Mouse (Mus musculus) liver, adult 2 months (tissue): ENCODE data around the gene 4930523C07Rik. TPM values are rescaled to one million over a fixed set of nuclear protein-coding genes. Genes with fewer than 3 reads are reported as not detected.

Experiments used
- DNase-seq: peaks from one replicate; pipeline ENCODE4 v3.0.0-alpha.2; 2011; ENCODE audit warnings: low read depth, low spot score; ENCODE audit errors: extremely low read depth
- H3K27ac ChIP-seq: fragments of 200-500 bp; replicated peaks from 2 replicates; pipeline ENCODE4 v1.5.1; 2012; ENCODE audit warnings: low read depth, mild to moderate bottlenecking, control low read depth, inconsistent platforms, low read length; ENCODE audit not compliant: insufficient read depth
- H3K27me3 ChIP-seq: fragments of 200-500 bp; 2 replicates; pipeline ENCODE4 v1.6.1; 2012; ENCODE audit warnings: mild to moderate bottlenecking, moderate library complexity, low read length, inconsistent platforms; ENCODE audit not compliant: control insufficient read depth, insufficient read depth
- H3K36me3 ChIP-seq: fragments of 200-500 bp; 2 replicates; pipeline ENCODE4 v1.6.1; 2012; ENCODE audit warnings: low read length, inconsistent platforms; ENCODE audit not compliant: control insufficient read depth, insufficient read depth
- H3K4me1 ChIP-seq: fragments of 200-500 bp; 2 replicates; pipeline ENCODE4 v1.6.1; 2011; ENCODE audit warnings: low read length; ENCODE audit not compliant: control insufficient read depth, insufficient read depth
- H3K4me3 ChIP-seq: fragments of 200-500 bp; 2 replicates; pipeline ENCODE4 v1.5.1; 2011; ENCODE audit warnings: low read depth, mild to moderate bottlenecking, control low read depth, low read length, moderate library complexity; ENCODE audit not compliant: insufficient read depth
- H3K79me2 ChIP-seq: fragments of 200-500 bp; 2 replicates; pipeline ENCODE4 v1.6.1; 2012; ENCODE audit warnings: inconsistent platforms, mild to moderate bottlenecking, low read length, moderate library complexity; ENCODE audit not compliant: control insufficient read depth, insufficient read depth
- H3K9ac ChIP-seq: fragments of 200-500 bp; 2 replicates; pipeline ENCODE4 v1.6.1; 2012; ENCODE audit warnings: low read depth, mild to moderate bottlenecking, control low read depth, inconsistent platforms, low read length
- CTCF ChIP-seq: fragments of 200-500 bp; IDR thresholded peaks from 2 replicates; pipeline ENCODE4 v1.5.1; 2011; ENCODE audit warnings: low read depth, low read length, control low read depth
- POLR2A ChIP-seq: fragments of 200-500 bp; IDR thresholded peaks from 2 replicates; pipeline ENCODE4 v1.6.1; 2011; ENCODE audit warnings: low read length, control low read depth; ENCODE audit not compliant: insufficient read depth; ENCODE audit errors: extremely low read depth
- WGBS: fragments of 180-500 bp; shearing (Covaris S2); methylation state at CpG from one replicate; pipeline ENCODE4 v1.1.7; 2018; 5-methylcytosine and 5-hydroxymethylcytosine counted together
- polyA plus RNA-seq: library from polyadenylated mRNA; depleted of rRNA; stranded (reverse); fragments of >200 nt; gene quantifications from 2 replicates; pipeline ENCODE4 v1.2.3, GENCODE M21; 2012
- total RNA-seq: library from RNA; depleted of rRNA; stranded (reverse); fragments of >200 nt; gene quantifications from 2 replicates; pipeline ENCODE4 v1.2.3, GENCODE M21; 2014

Gene 4930523C07Rik
- total and polyA plus RNA-seq, 2 experiments = 5.5 to 13.0 TPM

GRCm38 (mm10) chr1:160027939-160028338, 16.2 kb upstream of the 4930523C07Rik start:
- Histone ChIP-seq H3K9ac (no peak overlapping the region), H3K36me3 (no peaks in the 10 kb centered on the region), H3K4me3 (no peak overlapping the region), H3K27me3 (no peaks in the 10 kb centered on the region), H3K79me2 (no peaks in the 10 kb centered on the region), H3K4me1 (no peaks in the 10 kb centered on the region), H3K27ac (no peak overlapping the region)
- WGBS = 56% methylated on average over 4 of the region's 4 CpGs
- TF ChIP-seq POLR2A (no peak), CTCF (no peak)
- DNase-seq = no peak

DNA sequence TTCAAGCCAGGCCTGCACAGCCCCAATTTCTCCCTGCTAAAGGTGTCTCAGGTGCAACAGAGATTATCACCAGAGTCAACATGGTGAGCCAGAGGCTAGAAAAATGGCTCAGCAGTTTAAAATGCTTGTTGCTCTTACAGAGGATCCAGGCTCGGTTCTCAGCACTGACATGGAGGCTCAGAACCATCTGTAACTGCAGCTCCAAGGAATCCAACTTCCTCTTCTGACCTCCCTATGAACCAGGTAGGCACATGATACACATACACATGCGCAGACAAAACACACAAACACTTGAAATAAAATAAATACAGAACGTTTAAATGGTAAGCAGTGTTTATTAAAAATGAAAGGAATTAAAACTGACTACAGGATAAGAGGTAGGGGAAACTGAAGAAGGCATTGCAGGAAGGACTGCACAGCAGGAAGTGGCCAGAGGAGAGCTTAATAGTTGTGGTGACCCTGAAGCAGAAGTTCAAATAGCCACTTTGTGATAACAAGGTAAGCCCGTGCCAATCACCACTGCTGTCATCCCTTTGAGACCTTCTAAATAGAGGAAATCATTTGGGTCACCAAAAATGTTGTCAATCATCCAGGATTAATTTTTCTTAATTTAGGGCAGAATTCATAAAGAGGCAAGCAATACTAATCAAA, 10.1 kb upstream of the 4930523C07Rik start:
- Histone ChIP-seq H3K79me2 (no peaks in the 10 kb centered on the region), H3K27me3 (no peaks in the 10 kb centered on the region), H3K36me3 (no peaks in the 10 kb centered on the region), H3K4me3 (no peak overlapping the region), H3K4me1 (no peaks in the 10 kb centered on the region), H3K9ac (no peak overlapping the region), H3K27ac (no peak overlapping the region)
- 60% methylated on average over 4 of the region's 4 CpGs for WGBS
- no peak for DNase-seq
- TF ChIP-seq CTCF (no peak), POLR2A (no peak)

GRCm38 (mm10) chr1:160035561-160035960, 8.6 kb upstream of the 4930523C07Rik start:
- no peak overlapping the region for H3K9ac ChIP-seq
- WGBS = 69% methylated on average over 3 of the region's 3 CpGs
- H3K4me3 ChIP-seq = no peak overlapping the region
- H3K27me3 ChIP-seq = no peaks in the 10 kb centered on the region
- H3K27ac ChIP-seq = no peak overlapping the region
- DNase-seq = peak; percentile 36
- no peaks in the 10 kb centered on the region for H3K79me2 ChIP-seq
- no peaks in the 10 kb centered on the region for H3K36me3 ChIP-seq
- TF ChIP-seq CTCF = no peak
- no peak for TF ChIP-seq POLR2A
- H3K4me1 ChIP-seq = no peaks in the 10 kb centered on the region

GRCm38 (mm10) chr1:160036996-160037521, 7.1 kb upstream of the 4930523C07Rik start:
- WGBS = 64% methylated on average over 5 of the region's 5 CpGs
- H3K79me2 ChIP-seq = no peaks in the 10 kb centered on the region
- no peak overlapping the region for H3K9ac ChIP-seq
- TF ChIP-seq POLR2A (no peak), CTCF (no peak)
- no peaks in the 10 kb centered on the region for H3K36me3 ChIP-seq
- H3K4me3 ChIP-seq = no peak overlapping the region
- DNase-seq = peak; percentile 26
- no peaks in the 10 kb centered on the region for H3K4me1 ChIP-seq
- H3K27ac ChIP-seq = peak overlapping the region; percentile 39
- H3K27me3 ChIP-seq = no peaks in the 10 kb centered on the region

- DNase-seq = no peak
- Histone ChIP-seq H3K4me1 (no peaks in the 10 kb centered on the region), H3K4me3 (no peak overlapping the region), H3K27me3 (no peaks in the 10 kb centered on the region), H3K36me3 (no peaks in the 10 kb centered on the region), H3K27ac (no peak overlapping the region), H3K9ac (no peak overlapping the region), H3K79me2 (no peaks in the 10 kb centered on the region)
- WGBS = 44% methylated on average over 7 of the region's 7 CpGs
- TF ChIP-seq POLR2A (no peak), CTCF (no peak)
These were observed 4.1 kb upstream of the 4930523C07Rik start for GRCm38 (mm10) chr1:160039951-160040645.
